Mouse (Mus musculus) MEL (cell line): ENCODE measurements around the gene Fam161b. TPM values are rescaled to one million over a fixed set of nuclear protein-coding genes. Genes with fewer than 3 reads are reported as not detected.

Source experiments
- DNase-seq: peaks from one replicate; pipeline ENCODE4 v3.0.0; 2011; ENCODE audit warnings: low read depth, low spot score
- H3K27ac ChIP-seq: 2 replicates; pipeline ENCODE4 v1.5.1; 2012; ENCODE audit warnings: low read depth, mild to moderate bottlenecking, control low read depth, low read length, moderate library complexity; ENCODE audit not compliant: control insufficient read depth
- H3K27me3 ChIP-seq, 2 experiments: fragments of 150-350 bp in 1 of 2; sonication (generic) in 1 of 2; 2 replicates each; pipeline ENCODE4 v1.6.1; 2012; ENCODE audit warnings: low read length in 2 of 2, mild to moderate bottlenecking in 2 of 2, improper control_type of control experiment in 1 of 2, moderate library complexity in 1 of 2; ENCODE audit not compliant: insufficient read depth in 2 of 2, control insufficient read depth in 1 of 2
- H3K36me3 ChIP-seq, 2 experiments: 2 replicates each; pipeline ENCODE4 v1.6.1; 2012 to 2014; ENCODE audit warnings: low read length in 2 of 2, improper control_type of control experiment in 1 of 2, inconsistent platforms in 1 of 2, mild to moderate bottlenecking in 1 of 2; ENCODE audit not compliant: insufficient read depth in 2 of 2, control insufficient read depth in 1 of 2
- H3K4me1 ChIP-seq, 2 experiments: fragments of 150-350 bp in 1 of 2; sonication (generic) in 1 of 2; 2 replicates each; pipeline ENCODE4 v1.6.1; 2012; ENCODE audit warnings: low read length in 2 of 2, improper control_type of control experiment in 1 of 2, mild to moderate bottlenecking in 1 of 2; ENCODE audit not compliant: insufficient read depth in 2 of 2, control insufficient read depth in 1 of 2
- H3K4me3 ChIP-seq, 2 experiments: fragments of 150-350 bp in 1 of 2; sonication (generic) in 1 of 2; 2 replicates each; pipeline ENCODE4 v1.5.1; 2012; ENCODE audit warnings: low read depth in 2 of 2, low read length in 2 of 2, mild to moderate bottlenecking in 2 of 2, moderate library complexity in 2 of 2, control low read depth in 1 of 2, improper control_type of control experiment in 1 of 2; ENCODE audit not compliant: control insufficient read depth in 1 of 2, insufficient read depth in 1 of 2
- H3K79me2 ChIP-seq: 2 replicates; pipeline ENCODE4 v1.6.1; 2012; ENCODE audit warnings: mild to moderate bottlenecking, low read length, moderate library complexity; ENCODE audit not compliant: control insufficient read depth, poor library complexity, insufficient read depth
- H3K9ac ChIP-seq: 2 replicates; pipeline ENCODE4 v1.6.1; 2012; ENCODE audit warnings: low read depth, mild to moderate bottlenecking, control low read depth, low read length, moderate library complexity; ENCODE audit not compliant: control insufficient read depth, poor library complexity, severe bottlenecking
- H3K9me3 ChIP-seq: fragments of 150-350 bp; sonication (generic); replicated peaks from 2 replicates; pipeline ENCODE4 v1.6.1; 2012; ENCODE audit warnings: mild to moderate bottlenecking, low read length, improper control_type of control experiment, moderate library complexity; ENCODE audit not compliant: insufficient read depth
- BHLHE40 ChIP-seq: IDR thresholded peaks from 2 replicates; pipeline ENCODE4 v1.6.1; 2012; ENCODE audit warnings: low read depth, mild to moderate bottlenecking, inconsistent platforms, low read length, improper control_type of control experiment, borderline replicate concordance
- CHD2 ChIP-seq: IDR thresholded peaks from 2 replicates; pipeline ENCODE4 v1.6.1; 2011; ENCODE audit warnings: low read length, improper control_type of control experiment
- ELF1 ChIP-seq: IDR thresholded peaks from 2 replicates; pipeline ENCODE4 v1.6.1; 2014; ENCODE audit warnings: low read depth, mild to moderate bottlenecking, inconsistent platforms, low read length, improper control_type of control experiment, moderate library complexity
- EP300 ChIP-seq, 2 experiments: IDR thresholded peaks; 2 replicates each; pipeline ENCODE4 v1.6.1; 2011; ENCODE audit warnings: improper control_type of control experiment in 2 of 2, low read length in 2 of 2, low read depth in 1 of 2, mild to moderate bottlenecking in 1 of 2
- ETS1 ChIP-seq: IDR thresholded peaks from 2 replicates; pipeline ENCODE4 v1.6.1; 2012; ENCODE audit warnings: low read depth, mild to moderate bottlenecking, inconsistent platforms, low read length, improper control_type of control experiment, moderate library complexity
- GATA1 ChIP-seq: IDR thresholded peaks from 2 replicates; pipeline ENCODE4 v1.6.1; 2011; ENCODE audit warnings: low read depth, low read length, improper control_type of control experiment
- JUND ChIP-seq: IDR thresholded peaks from 2 replicates; pipeline ENCODE4 v1.6.1; 2011; ENCODE audit warnings: low read depth, mild to moderate bottlenecking, improper control_type of control experiment, low read length
- KAT2A ChIP-seq: conservative IDR thresholded peaks from 2 replicates; pipeline ENCODE4 v1.6.1; 2012; ENCODE audit warnings: low read depth, low read length, improper control_type of control experiment, inconsistent platforms
- MAFK ChIP-seq: IDR thresholded peaks from 2 replicates; pipeline ENCODE4 v1.6.1; 2011; ENCODE audit warnings: low read depth, mild to moderate bottlenecking, low read length, improper control_type of control experiment, borderline replicate concordance
- MEF2A ChIP-seq: IDR thresholded peaks from 2 replicates; pipeline ENCODE4 v1.6.1; 2014; ENCODE audit warnings: low read depth, mild to moderate bottlenecking, inconsistent platforms, low read length, improper control_type of control experiment; ENCODE audit not compliant: poor library complexity, insufficient replicate concordance, severe bottlenecking; ENCODE audit errors: extremely low read depth
- MYB ChIP-seq: IDR thresholded peaks from 2 replicates; pipeline ENCODE4 v1.6.1; 2011; ENCODE audit warnings: mild to moderate bottlenecking, low read depth, low read length, improper control_type of control experiment
- MYC ChIP-seq: IDR thresholded peaks from 2 replicates; pipeline ENCODE4 v1.6.1; 2011; ENCODE audit warnings: low read depth, mild to moderate bottlenecking, low read length, improper control_type of control experiment, moderate library complexity
- NELFE ChIP-seq: IDR thresholded peaks from 2 replicates; pipeline ENCODE4 v1.6.1; 2011; ENCODE audit warnings: low read depth, low read length, improper control_type of control experiment
- POLR2A ChIP-seq, 2 experiments: IDR thresholded peaks; 2 replicates each; pipeline ENCODE4 v1.6.1; 2011 to 2012; ENCODE audit warnings: low read length in 2 of 2, mild to moderate bottlenecking in 2 of 2, control low read depth in 1 of 2, improper control_type of control experiment in 1 of 2, low read depth in 1 of 2, moderate library complexity in 1 of 2; ENCODE audit not compliant: control insufficient read depth in 1 of 2, insufficient read depth in 1 of 2, poor library complexity in 1 of 2
- TAL1 ChIP-seq: IDR thresholded peaks from 2 replicates; pipeline ENCODE4 v1.6.1; 2012; ENCODE audit warnings: mild to moderate bottlenecking, inconsistent platforms, low read length, moderate library complexity, mixed read lengths
- USF1 ChIP-seq: IDR thresholded peaks from 2 replicates; pipeline ENCODE4 v1.6.1; 2014; ENCODE audit warnings: low read depth, mild to moderate bottlenecking, inconsistent platforms, low read length, improper control_type of control experiment, moderate library complexity
- ZC3H11A ChIP-seq: IDR thresholded peaks from 2 replicates; pipeline ENCODE4 v1.6.1; 2012; ENCODE audit warnings: low read depth, mild to moderate bottlenecking, inconsistent platforms, low read length, improper control_type of control experiment
- polyA plus RNA-seq, 2 experiments: library from polyadenylated mRNA; stranded (reverse) in 1 of 2; unstranded in 1 of 2; fragments of >175 nt in 1 of 2; fragments of >200 nt in 1 of 2; gene quantifications; 2 replicates each; pipeline versions ENCODE4 v1.2.1 to v1.2.4; 2012; ENCODE audit warnings: low replicate concordance in 2 of 2, low read depth in 1 of 2; ENCODE audit not compliant: insufficient read length in 2 of 2, insufficient read depth in 1 of 2, missing spikeins in 1 of 2
- total RNA-seq: library from RNA; depleted of rRNA; stranded (reverse); fragments of 300-350 nt; gene quantifications from 2 replicates; pipeline ENCODE4 v1.2.3, GENCODE M21; 2012

The Fam161b gene
- total and polyA plus RNA-seq, 3 experiments = 0.46 to 1.1 TPM; not detected in 1

DNA sequence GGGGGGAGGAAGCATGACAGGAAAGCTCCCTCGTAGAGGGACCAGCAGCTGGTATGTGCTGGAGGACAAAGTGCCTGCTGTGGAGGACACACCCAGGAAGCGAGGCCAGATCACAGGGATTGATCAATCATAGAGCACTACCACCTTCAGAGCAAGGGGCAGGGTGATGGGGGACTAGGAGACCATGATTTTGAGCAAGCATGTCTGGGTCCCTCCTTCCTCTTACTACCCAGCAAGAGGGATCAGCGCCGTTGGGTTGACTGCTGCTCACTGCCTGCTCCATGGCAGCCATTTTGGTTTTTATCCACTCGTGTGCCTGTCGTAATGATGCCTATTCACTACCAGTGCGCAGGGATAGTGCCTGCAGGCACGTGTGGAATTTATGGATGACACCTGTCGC is 2.7 kb upstream of the Fam161b start:
- H3K79me2 ChIP-seq = peaks cover 33% of the 10 kb centered on the region
- no peaks in the 10 kb centered on the region for H3K27me3 ChIP-seq
- no peaks in the 10 kb centered on the region for H3K9me3 ChIP-seq
- no peak overlapping the region for H3K9ac ChIP-seq
- no peak overlapping the region for H3K4me3 ChIP-seq
- TF ChIP-seq USF1 (no peak), POLR2A (IDR thresholded peaks at IDR 0.05; ENCODE audit: control insufficient read depth in 1 of 2, insufficient read depth in 1 of 2, low read depth in 1 of 2, low read length in 2 of 2, poor library complexity in 1 of 2) (no peak), KAT2A (no peak), MYC (no peak), ELF1 (no peak), NELFE (no peak), GATA1 (no peak), TAL1 (no peak)
- DNase-seq = no peak
- no peak overlapping the region for H3K27ac ChIP-seq
- peaks cover 6 to 14% of the 10 kb centered on the region in 2 experiments for H3K4me1 ChIP-seq
- H3K36me3 ChIP-seq = peaks cover 1 to 27% of the 10 kb centered on the region in 2 experiments

DNA sequence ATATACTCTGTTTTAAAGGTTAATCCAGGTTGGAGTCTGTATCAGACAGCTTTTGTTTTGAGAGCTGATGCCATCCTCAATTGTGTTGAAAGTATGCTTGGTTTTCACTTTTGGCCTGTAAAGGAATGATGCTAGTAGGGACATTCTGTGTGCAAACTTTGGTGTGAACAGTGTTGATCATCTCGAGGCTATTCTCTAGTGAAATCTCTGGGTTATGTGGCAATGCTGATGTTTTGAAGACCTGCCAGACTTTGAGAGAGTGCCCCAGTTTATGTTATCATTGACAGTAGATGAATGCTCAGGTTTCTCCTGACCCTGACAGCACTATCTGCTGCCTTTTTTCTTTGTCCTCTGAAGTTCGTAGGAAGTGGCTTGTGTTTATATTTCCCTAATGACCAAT is 1.2 kb upstream of the Fam161b start:
- Histone ChIP-seq H3K36me3 (peaks cover 0 to 35% of the 10 kb centered on the region in 2 experiments), H3K4me3 (peak overlapping the region; percentile 17 to 73; a peak in 2 of 4 replicates), H3K4me1 (peaks cover 13 to 26% of the 10 kb centered on the region in 2 experiments), H3K79me2 (peaks cover 33% of the 10 kb centered on the region), H3K27ac (no peak overlapping the region), H3K27me3 (no peaks in the 10 kb centered on the region), H3K9ac (no peak overlapping the region), H3K9me3 (no peaks in the 10 kb centered on the region)
- no peak for TF ChIP-seq EP300 (IDR thresholded peaks at IDR 0.05; ENCODE audit: low read depth in 1 of 2, low read length in 2 of 2)
- TF ChIP-seq MEF2A = no peak
- no peak for TF ChIP-seq TAL1
- TF ChIP-seq MAFK = no peak
- TF ChIP-seq JUND = no peak
- no peak for TF ChIP-seq BHLHE40
- no peak for TF ChIP-seq CHD2
- TF ChIP-seq ETS1 = no peak
- TF ChIP-seq MYB = no peak
- no peak for TF ChIP-seq ZC3H11A
- TF ChIP-seq POLR2A (IDR thresholded peaks at IDR 0.05; ENCODE audit: control insufficient read depth in 1 of 2, insufficient read depth in 1 of 2, low read depth in 1 of 2, low read length in 2 of 2, poor library complexity in 1 of 2) = no peak
- no peak for DNase-seq
